Mouse (Mus musculus): ENCODE data around the gene Kcnj14. TPM values are rescaled to one million over a fixed set of nuclear protein-coding genes. Genes with fewer than 3 reads are reported as not detected.

The Kcnj14 gene
- polyA plus RNA-seq (2012; ENCODE audit: insufficient read depth, insufficient read length, low replicate concordance, missing spikeins) = not detected in 2 replicates

DNA sequence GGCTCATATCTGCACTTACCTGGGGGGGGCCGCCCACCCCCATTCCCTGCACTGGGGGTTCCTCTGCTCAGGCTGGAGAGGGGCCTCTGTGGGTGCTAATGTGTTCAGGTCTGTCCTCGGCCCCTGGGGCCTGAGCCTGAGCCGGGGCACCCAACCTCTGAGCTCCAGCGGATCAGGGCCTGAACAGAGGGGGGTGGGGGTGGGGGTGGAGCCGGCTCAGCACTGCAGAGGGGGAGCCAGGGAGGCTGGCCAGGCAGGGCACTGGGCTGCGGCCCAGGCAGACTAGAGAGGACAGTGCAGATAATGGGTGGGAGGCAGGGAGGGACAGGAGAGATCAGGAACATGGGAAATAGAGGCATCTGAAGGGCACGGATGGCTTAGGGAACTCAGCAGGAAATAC lies at the start of gene Kcnj14:
Kcnj14 (minus strand) TSS at position 185 of the 400 bp plus-strand sequence.
- WGBS = 68% methylated on average over 7 of the region's 7 CpGs
- no peak for TF ChIP-seq POLR2A (IDR thresholded peaks at IDR 0.05; ENCODE audit: insufficient read depth, low read depth, low read length)
- TF ChIP-seq CTCF (IDR thresholded peaks at IDR 0.05; ENCODE audit: insufficient read depth, low read depth, low read length) = no peak
- Histone ChIP-seq H3K27ac (ENCODE audit: insufficient read depth, low read depth, low read length) (no peak within 1 kb of the TSS), H3K4me3 (ENCODE audit: insufficient read depth, low read depth, low read length) (no peak within 1 kb of the TSS), H3K4me1 (ENCODE audit: control insufficient read depth, insufficient read depth, low read length) (no peaks in the 10 kb centered on the region; the same call in 1 of the 2 replicates)

DNA sequence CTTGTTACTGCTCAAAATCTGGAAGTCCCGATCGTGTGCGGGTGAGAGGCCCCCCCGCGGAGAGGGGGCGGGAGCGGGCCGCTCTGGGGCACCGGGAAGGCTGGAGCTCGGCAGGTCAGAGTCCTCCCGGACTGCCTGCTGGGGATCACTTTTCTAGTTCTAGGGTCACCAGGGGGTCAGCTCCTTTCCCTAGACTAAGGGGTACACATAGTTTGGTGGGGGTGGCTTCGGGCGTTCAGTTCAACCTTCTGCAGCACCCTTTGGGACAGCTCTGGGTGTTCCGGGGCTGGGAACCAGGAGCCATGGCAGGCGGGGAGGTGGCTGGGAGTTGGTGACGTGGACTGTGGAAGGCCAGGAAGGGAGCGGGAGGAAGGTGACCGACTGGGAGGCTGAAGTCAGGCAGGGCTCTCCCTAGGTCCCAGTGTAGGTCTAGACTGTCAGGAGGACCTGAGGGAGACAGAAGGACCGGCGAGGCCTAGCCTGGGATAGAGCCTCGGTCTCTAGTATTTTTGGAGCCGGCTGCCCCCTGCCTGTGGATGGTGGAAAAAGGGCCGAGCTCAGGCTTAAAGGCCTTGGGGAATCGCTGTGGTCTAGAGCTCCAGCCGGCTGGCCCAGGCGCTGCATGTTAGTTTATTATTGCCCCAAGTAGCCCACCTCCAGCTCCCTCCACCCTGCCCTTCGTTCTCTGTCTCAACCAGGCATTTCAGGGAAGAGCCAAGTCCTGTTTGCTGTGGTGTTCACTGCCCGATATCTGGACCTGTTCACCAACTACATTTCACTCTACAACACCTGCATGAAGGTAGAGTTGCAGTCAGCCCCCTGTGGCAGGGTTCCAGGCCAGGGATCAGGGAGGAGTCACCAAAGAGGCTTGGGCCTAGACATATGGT lies 48.7 kb upstream of the Kcnj14 start:
- WGBS = under 1% methylated on average over 28 of the region's 28 CpGs
- H3K4me3 ChIP-seq (ENCODE audit: insufficient read depth, low read depth, low read length) = peak overlapping the region; percentile 84
- TF ChIP-seq POLR2A (IDR thresholded peaks at IDR 0.05; ENCODE audit: insufficient read depth, low read depth, low read length) (no peak; the same call in 1 of the 2 replicates), CTCF (IDR thresholded peaks at IDR 0.05; ENCODE audit: insufficient read depth, low read depth, low read length) (no peak)
- peaks cover 29% of the 10 kb centered on the region for H3K4me1 ChIP-seq (ENCODE audit: control insufficient read depth, insufficient read depth, low read length)
- H3K27ac ChIP-seq (ENCODE audit: insufficient read depth, low read depth, low read length) = peak overlapping the region; percentile 66

DNA sequence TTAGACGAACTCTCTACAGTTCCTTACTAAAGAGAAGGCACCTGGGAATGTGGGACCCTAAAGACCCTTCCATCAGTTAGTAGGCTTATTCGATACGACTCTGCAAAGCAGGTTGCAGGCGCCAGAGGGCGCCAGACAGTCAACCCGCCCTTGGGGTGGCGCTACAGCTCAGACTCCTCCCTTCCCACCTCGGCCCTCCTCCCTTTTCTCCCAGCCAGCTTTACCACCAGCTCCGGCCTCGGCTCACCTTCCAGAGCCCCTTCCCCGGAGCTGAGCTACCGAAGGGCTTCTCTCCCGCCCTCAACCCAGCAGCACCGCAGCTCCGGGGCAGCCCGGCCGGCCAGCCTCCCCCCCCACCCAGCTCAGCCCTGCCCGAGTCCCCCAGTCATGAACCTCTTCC lies 48.0 kb upstream of the Kcnj14 start, which contains the start of gene Kdelr1:
Kdelr1 (plus strand) TSS at position 149 of the 400 bp plus-strand sequence.
- under 1% methylated on average over 18 of the region's 18 CpGs for whole genome bisulfite sequencing
- H3K27ac ChIP-seq (ENCODE audit: insufficient read depth, low read depth, low read length) = peak within 1 kb of the TSS; percentile 66
- peak within 1 kb of the TSS; percentile 84 for H3K4me3 ChIP-seq (ENCODE audit: insufficient read depth, low read depth, low read length)
- peaks cover 34% of the 10 kb centered on the region for H3K4me1 ChIP-seq (ENCODE audit: control insufficient read depth, insufficient read depth, low read length)
- TF ChIP-seq CTCF (IDR thresholded peaks at IDR 0.05; ENCODE audit: insufficient read depth, low read depth, low read length) (peak; percentile 93), POLR2A (IDR thresholded peaks at IDR 0.05; ENCODE audit: insufficient read depth, low read depth, low read length) (peak; percentile 53; the same call in 1 of the 2 replicates)

DNA sequence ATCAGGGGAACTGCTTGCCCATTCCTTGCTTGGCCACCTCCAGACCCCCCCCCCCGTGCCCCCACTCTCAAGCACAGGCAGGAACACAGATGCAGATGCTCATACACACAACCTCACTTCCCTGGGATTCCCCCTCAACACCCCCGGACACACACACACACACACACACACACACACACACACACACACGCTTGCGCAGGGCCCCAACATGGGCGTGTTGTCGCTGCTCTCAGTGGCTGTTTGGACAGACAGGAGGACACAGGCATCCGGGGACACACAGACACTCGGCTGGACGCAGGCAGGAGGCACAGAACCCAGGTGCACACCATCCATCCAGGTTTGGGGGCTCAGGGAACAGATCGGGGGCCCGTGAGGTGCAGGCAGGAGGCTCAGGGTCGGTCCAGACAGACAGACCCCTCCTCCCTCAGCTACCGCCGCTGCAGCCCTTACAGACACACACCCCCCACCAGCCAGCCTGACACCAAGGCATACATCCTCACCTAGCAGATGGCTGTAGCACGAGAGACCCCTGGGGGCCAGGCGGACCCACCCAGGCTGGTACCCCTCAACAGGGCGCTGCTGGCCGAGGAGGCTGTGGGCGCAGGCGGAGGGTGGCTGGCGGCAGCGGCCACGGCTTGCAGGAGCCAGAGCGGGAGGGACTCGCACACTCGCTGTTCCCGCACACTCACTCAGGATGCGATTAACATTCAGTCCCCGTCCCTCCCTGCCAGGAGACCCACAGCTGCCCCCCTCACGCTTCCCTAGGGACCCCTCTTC lies 45.9 kb upstream of the Kcnj14 start:
- H3K27ac ChIP-seq (ENCODE audit: insufficient read depth, low read depth, low read length) = no peak overlapping the region
- peak overlapping the region; percentile 41 for H3K4me3 ChIP-seq (ENCODE audit: insufficient read depth, low read depth, low read length)
- H3K4me1 ChIP-seq (ENCODE audit: control insufficient read depth, insufficient read depth, low read length) = peaks cover 45% of the 10 kb centered on the region
- 1% methylated on average over 30 of the region's 30 CpGs for WGBS
- TF ChIP-seq CTCF (IDR thresholded peaks at IDR 0.05; ENCODE audit: insufficient read depth, low read depth, low read length) = no peak

DNA sequence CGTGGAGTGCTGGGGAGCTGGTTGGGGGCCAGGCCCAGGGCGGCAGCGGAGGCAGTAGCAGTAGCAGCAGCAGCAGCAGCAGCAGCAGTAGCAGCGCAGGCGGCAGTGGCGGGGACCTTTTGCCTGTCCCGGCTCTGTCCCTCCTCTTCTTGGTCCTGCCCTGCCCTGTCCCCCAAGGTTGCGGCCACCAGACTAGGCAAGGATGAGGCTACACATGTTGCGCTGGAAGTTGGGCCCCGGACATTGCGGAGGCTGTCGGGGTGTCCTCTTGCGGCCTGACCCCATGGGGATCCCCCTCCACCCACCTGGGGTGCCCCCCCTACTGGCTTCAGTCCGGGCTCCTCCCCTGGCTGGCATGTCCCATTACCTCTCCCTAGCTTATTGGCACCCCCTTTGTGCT lies 45.2 kb upstream of the Kcnj14 start:
- peak overlapping the region; percentile 36; the same call in 1 of the 2 replicates for H3K27ac ChIP-seq (ENCODE audit: insufficient read depth, low read depth, low read length)
- WGBS = 6% methylated on average over 13 of the region's 14 CpGs
- peaks cover 45% of the 10 kb centered on the region for H3K4me1 ChIP-seq (ENCODE audit: control insufficient read depth, insufficient read depth, low read length)
- TF ChIP-seq CTCF (IDR thresholded peaks at IDR 0.05; ENCODE audit: insufficient read depth, low read depth, low read length) = no peak
- H3K4me3 ChIP-seq (ENCODE audit: insufficient read depth, low read depth, low read length) = peak overlapping the region; percentile 41

DNA sequence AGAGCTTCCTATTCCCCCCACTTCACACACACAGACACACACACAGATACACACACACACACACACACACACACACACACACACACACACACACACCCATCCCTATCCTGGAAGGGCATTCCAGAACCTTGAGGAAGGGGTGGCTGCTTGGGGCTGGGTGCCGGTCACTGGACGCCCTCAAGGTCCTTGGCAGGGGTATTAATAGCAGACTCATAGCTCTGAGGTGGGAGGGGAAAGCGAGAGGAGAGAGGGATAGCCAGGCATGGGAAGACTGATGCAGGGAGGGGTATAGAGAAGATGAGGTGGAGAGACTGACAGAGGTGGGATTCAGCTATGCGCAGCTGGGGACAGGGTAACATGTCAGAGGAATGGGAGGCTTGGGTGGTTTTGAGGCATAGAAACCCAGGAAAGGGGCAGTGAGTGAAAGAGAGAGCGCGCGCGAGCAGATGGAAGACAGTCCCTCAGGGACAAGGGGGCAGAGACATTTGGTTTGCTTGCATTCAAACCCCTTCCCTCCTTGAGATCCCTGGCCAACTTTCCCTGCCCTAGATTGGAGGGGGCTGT lies 44.6 kb upstream of the Kcnj14 start:
- Histone ChIP-seq H3K27ac (ENCODE audit: insufficient read depth, low read depth, low read length) (peak overlapping the region; percentile 32; the same call in 1 of the 2 replicates), H3K4me3 (ENCODE audit: insufficient read depth, low read depth, low read length) (peak overlapping the region; percentile 41), H3K4me1 (ENCODE audit: control insufficient read depth, insufficient read depth, low read length) (peaks cover 43% of the 10 kb centered on the region)
- WGBS = 54% methylated on average over 8 of the region's 8 CpGs
- TF ChIP-seq CTCF (IDR thresholded peaks at IDR 0.05; ENCODE audit: insufficient read depth, low read depth, low read length) (no peak), POLR2A (IDR thresholded peaks at IDR 0.05; ENCODE audit: insufficient read depth, low read depth, low read length) (no peak)

DNA sequence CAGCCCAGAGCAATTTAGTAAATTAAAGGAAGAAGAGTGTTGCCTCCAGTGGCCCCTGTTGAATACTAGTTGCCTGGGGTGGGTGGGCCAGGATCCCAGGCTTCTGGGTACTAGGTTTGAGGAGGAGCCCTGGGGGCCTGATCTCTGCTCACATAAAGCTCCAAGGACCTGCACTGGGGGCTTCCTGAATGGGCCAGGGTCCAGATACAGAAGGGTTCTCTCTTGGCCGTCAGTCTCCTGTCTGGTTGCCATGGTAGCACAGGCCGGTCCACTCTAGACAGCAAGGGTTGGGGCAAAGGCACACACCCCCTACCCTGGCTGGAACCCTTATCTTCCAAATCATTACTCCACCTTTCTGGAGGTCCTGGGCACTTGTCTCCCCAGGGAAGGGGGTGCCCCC lies 43.3 kb upstream of the Kcnj14 start:
- Histone ChIP-seq H3K4me1 (ENCODE audit: control insufficient read depth, insufficient read depth, low read length) (peaks cover 36% of the 10 kb centered on the region), H3K27ac (ENCODE audit: insufficient read depth, low read depth, low read length) (peak overlapping the region; percentile 32; the same call in 1 of the 2 replicates), H3K4me3 (ENCODE audit: insufficient read depth, low read depth, low read length) (peak overlapping the region; percentile 41)
- WGBS = 52% methylated on average over 2 of the region's 2 CpGs
- TF ChIP-seq CTCF (IDR thresholded peaks at IDR 0.05; ENCODE audit: insufficient read depth, low read depth, low read length) = no peak
- TF ChIP-seq POLR2A (IDR thresholded peaks at IDR 0.05; ENCODE audit: insufficient read depth, low read depth, low read length) = no peak

DNA sequence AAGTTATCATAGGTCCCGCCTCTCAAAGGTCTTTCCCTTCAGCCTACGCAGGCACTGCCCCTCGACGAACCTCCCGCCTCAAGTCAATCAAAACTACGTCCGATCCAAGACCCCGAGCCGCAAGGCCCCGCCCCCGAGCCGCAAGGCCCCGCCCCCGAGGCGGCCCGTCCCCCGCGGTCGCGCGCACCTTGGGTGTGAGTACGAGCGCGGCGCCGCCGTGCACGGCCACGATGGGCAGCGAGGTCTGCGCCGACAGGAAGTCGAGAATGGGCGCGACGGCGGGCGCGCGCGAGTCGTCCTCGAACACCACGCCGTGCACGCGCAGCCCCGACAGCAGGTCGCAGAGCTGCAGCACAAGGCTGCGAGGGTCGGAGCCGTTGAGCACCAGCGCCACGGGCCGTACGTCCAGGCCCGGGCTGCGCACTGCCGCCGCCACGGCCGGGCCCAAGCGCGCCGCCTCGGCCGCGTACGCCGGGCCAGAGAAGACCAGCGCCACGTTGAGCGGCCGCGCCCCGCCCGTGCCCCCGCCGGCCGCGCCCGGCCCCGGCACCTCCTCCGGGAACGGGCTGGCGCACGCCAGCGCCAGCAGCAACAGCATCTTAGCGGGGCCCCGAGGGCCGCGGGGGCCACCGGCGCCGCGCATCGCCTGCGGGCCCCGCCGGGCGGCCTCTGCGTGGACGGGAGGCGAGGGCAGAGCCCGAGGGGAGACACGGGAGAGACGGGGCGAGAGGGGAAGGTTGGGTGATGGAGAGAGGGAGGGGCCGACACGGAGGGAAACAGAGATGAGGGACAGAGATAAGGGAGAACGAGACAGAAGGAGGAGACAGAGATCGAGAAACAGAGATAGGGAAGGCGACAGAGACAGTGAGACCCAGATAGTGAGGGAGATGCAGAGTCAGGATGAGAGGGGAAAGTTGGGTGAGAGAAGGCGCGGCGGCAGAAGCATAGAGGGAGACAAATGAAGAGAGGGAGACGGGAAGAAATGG lies 41.6 kb upstream of the Kcnj14 start:
- 2% methylated on average over 117 of the region's 117 CpGs for WGBS
- Histone ChIP-seq H3K27ac (ENCODE audit: insufficient read depth, low read depth, low read length) (no peak overlapping the region), H3K4me1 (ENCODE audit: control insufficient read depth, insufficient read depth, low read length) (peaks cover 36% of the 10 kb centered on the region), H3K4me3 (ENCODE audit: insufficient read depth, low read depth, low read length) (peak overlapping the region; percentile 64)
- TF ChIP-seq POLR2A (IDR thresholded peaks at IDR 0.05; ENCODE audit: insufficient read depth, low read depth, low read length) = peak; percentile 39; the same call in 1 of the 2 replicates
- no peak for TF ChIP-seq CTCF (IDR thresholded peaks at IDR 0.05; ENCODE audit: insufficient read depth, low read depth, low read length)
